ENCODE assay signal across 21 mouse cellular contexts in genomic region chr12:103511586-103511985, GRCm38 (mm10). TPM values are rescaled to one million over a fixed set of nuclear protein-coding genes. Genes with fewer than 3 reads are reported as not detected.
DNase-seq lines count a peak whose midpoint lies in the region; TF ChIP-seq lines count a peak whose summit lies in the region.
"Had no signal": no experiment of that assay in that cellular context is flagged by ENCODE, and none has a peak within 500 bp of the region (broad histone marks: within the 10 kb centered on the region; RNA-seq: fewer than 3 reads in every experiment).

No protein-coding gene starts in this region.

- H3K4me3 ChIP-seq in layer of hippocampus, adult 2 months, result no peak overlapping the region
- H3K4me3 ChIP-seq: embryonic facial prominence, embryonic 10.5 days; embryonic facial prominence, embryonic 12.5 days; forebrain, embryonic 13.5 days; forebrain, embryonic 15.5 days had no signal

- DNase-seq in layer of hippocampus, adult 2 months (ENCODE audit: low spot score in 2 of 2), result no peak
- DNase-seq in layer of hippocampus, adult 11-12 months (ENCODE audit: low spot score), result no peak
- peak; percentile 39 for DNase-seq in right cerebral cortex, adult 18-20 months
- no peak for DNase-seq in right cerebral cortex, postnatal 25 days
- DNase-seq in ZHBTc4 (ENCODE audit: low read depth, low spot score), result peak; percentile 45
- no peak for DNase-seq in neural tube, embryonic 10.5 days (ENCODE audit: extremely low spot score, low spot score)
- no peak for DNase-seq in heart, adult 8-10 months (ENCODE audit: low spot score)
- DNase-seq: adrenal gland, adult 2 months; adrenal gland, postnatal 10 days; adrenal gland, postnatal 25 days; cerebellum, adult 11-12 months; cerebellum, adult 2 months; cerebellum, adult 9-10 months; cerebellum, postnatal 10 days; cerebellum, postnatal 25 days; forebrain, postnatal 0 days had no signal

- no peak for TF ChIP-seq CTCF in layer of hippocampus, adult 2 months (conservative IDR thresholded peaks at IDR 0.05)

- H3K27ac ChIP-seq in layer of hippocampus, adult 2 months, result peak overlapping the region; percentile 49
- H3K27ac ChIP-seq: embryonic facial prominence, embryonic 10.5 days; embryonic facial prominence, embryonic 12.5 days; forebrain, embryonic 13.5 days; forebrain, embryonic 15.5 days had no signal

RNA-seq across cellular contexts. Expression of gene Ppp4r4, which starts 20.5 kb away (rescaled TPM):
- total RNA-seq in layer of hippocampus, adult 2 months (2021), result 10 to 100 TPM; 47.8 to 50.5 TPM
- 1 to 10 TPM in 1 of 4 experiments, under 1 TPM in 3; 0.22 to 1.6 (median 0.35) TPM for total RNA-seq in heart, adult 8-10 months (2022)

RNA-seq across cellular contexts. Expression of gene Ifi27l2b, which starts 54.6 kb away (rescaled TPM):
- total RNA-seq in layer of hippocampus, adult 2 months (2021), result not detected
- not detected for total RNA-seq in heart, adult 8-10 months (2022)
- total RNA-seq: adrenal gland, adult 2 months; adrenal gland, postnatal 10 days; adrenal gland, postnatal 25 days; adrenal gland, postnatal 4 days; forebrain, postnatal 0 days had no signal

Comparison
In these comparisons a context has a peak if more than half of its experiments do, and no peak if none do; other contexts are left out.
1. DNase-seq: peak in right cerebral cortex, adult 18-20 months (single experiment) and ZHBTc4 (single experiment); none in layer of hippocampus, adult 2 months (0 of 2), layer of hippocampus, adult 11-12 months (single experiment), right cerebral cortex, postnatal 25 days (single experiment), neural tube, embryonic 10.5 days (single experiment) and heart, adult 8-10 months (single experiment).
2. RNA of gene Ppp4r4, which starts 20.5 kb away (total RNA-seq): 47.8 to 50.5 TPM in layer of hippocampus, adult 2 months; 0.22 to 1.6 TPM in heart, adult 8-10 months; every median in the first group is over 10 times any median in the second.